Mouse (Mus musculus) heart, postnatal 0 days (tissue): ENCODE results near the gene Gnat1.
A peak's percentile ranks its signal among the peaks of the same experiment; 100 is the strongest.

Experiments
- CTCF ChIP-seq: IDR thresholded peaks from 2 replicates; pipeline ENCODE4 v1.5.1; 2016; ENCODE audit warnings: antibody characterized with exemption, control low read depth, low read depth
- EP300 ChIP-seq: IDR thresholded peaks from 2 replicates; pipeline ENCODE4 v1.6.1; 2016; ENCODE audit warnings: antibody characterized with exemption, low read depth

GRCm38 (mm10) chr9:107685231-107685981 lies 5.9 kb upstream of the Gnat1 start:
- TF ChIP-seq EP300: no peak
- TF ChIP-seq CTCF: peak; percentile 78
